Mouse (Mus musculus): ENCODE measurements around the gene Calhm1. TPM values are rescaled to one million over a fixed set of nuclear protein-coding genes. Genes with fewer than 3 reads are reported as not detected.

The Calhm1 gene
- polyA plus RNA-seq, 1 experiment: not detected

GRCm38 (mm10) chr19:47118634-47119033 is 25.4 kb downstream of the Calhm1 start:
- no peak for DNase-seq
- Histone ChIP-seq H3K4me3 (replicated peaks; ENCODE audit: insufficient read depth, low read depth, low read length) (no peak overlapping the region), H3K27ac (ENCODE audit: insufficient read depth, low read length) (no peak overlapping the region), H3K27me3 (ENCODE audit: control insufficient read depth, insufficient read depth, low read length) (no peaks in the 10 kb centered on the region), H3K4me1 (ENCODE audit: control insufficient read depth, insufficient read depth, low read length) (no peaks in the 10 kb centered on the region)
- 91% methylated on average over 2 of the region's 2 CpGs for WGBS
- TF ChIP-seq POLR2A (IDR thresholded peaks at IDR 0.05; ENCODE audit: borderline replicate concordance, insufficient read depth, low read length): no peak
- no peak for TF ChIP-seq CTCF (IDR thresholded peaks at IDR 0.05; ENCODE audit: borderline replicate concordance, insufficient read depth, low read depth, low read length)

GRCm38 (mm10) chr19:47104641-47105271 is 39.3 kb downstream of the Calhm1 start:
- Histone ChIP-seq H3K27ac (ENCODE audit: insufficient read depth, low read length) (no peak overlapping the region), H3K27me3 (ENCODE audit: control insufficient read depth, insufficient read depth, low read length) (no peaks in the 10 kb centered on the region), H3K4me3 (replicated peaks; ENCODE audit: insufficient read depth, low read depth, low read length) (no peak overlapping the region), H3K4me1 (ENCODE audit: control insufficient read depth, insufficient read depth, low read length) (no peaks in the 10 kb centered on the region)
- 96% methylated on average over 9 of the region's 9 CpGs for WGBS
- no peak for DNase-seq
- no peak for TF ChIP-seq CTCF (IDR thresholded peaks at IDR 0.05; ENCODE audit: borderline replicate concordance, insufficient read depth, low read depth, low read length)
- no peak for TF ChIP-seq POLR2A (IDR thresholded peaks at IDR 0.05; ENCODE audit: borderline replicate concordance, insufficient read depth, low read length)

DNA sequence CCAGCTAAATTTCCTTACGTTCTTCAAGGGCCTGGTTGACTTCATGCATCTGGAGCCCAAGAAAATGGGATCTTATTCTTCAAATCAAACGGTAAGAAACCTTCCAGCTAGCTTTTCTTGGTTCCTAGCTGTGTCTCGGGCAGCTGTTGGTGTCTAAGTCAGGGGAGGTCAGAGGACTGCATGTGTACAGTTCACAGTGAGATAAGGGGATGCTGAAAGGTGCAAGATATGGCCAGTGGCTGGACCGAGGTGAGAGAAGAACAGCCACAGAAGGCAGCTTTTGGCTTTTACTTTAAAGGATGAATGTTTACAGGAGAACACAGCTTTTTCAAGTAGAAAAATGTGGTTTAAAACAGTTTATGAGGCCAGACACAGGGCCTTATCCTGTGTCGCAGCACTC is 43.0 kb downstream of the Calhm1 start:
- DNase-seq: no peak
- no peak overlapping the region for H3K4me3 ChIP-seq (replicated peaks; ENCODE audit: insufficient read depth, low read depth, low read length)
- WGBS: 95% methylated on average over 5 of the region's 5 CpGs
- no peaks in the 10 kb centered on the region for H3K27me3 ChIP-seq (ENCODE audit: control insufficient read depth, insufficient read depth, low read length)
- no peaks in the 10 kb centered on the region for H3K4me1 ChIP-seq (ENCODE audit: control insufficient read depth, insufficient read depth, low read length)
- TF ChIP-seq POLR2A (IDR thresholded peaks at IDR 0.05; ENCODE audit: borderline replicate concordance, insufficient read depth, low read length) (no peak), CTCF (IDR thresholded peaks at IDR 0.05; ENCODE audit: borderline replicate concordance, insufficient read depth, low read depth, low read length) (no peak)
- H3K27ac ChIP-seq (ENCODE audit: insufficient read depth, low read length): no peak overlapping the region

Other genes starting within 250 kb of the Calhm1 start
- 214 and 232 TPM in 2 replicates for gene Ina, start 129.6 kb downstream of the Calhm1 start, polyA plus RNA-seq (2012; rRNA removed)
- gene Nt5c2, start 129.1 kb downstream of the Calhm1 start, polyA plus RNA-seq (2012; rRNA removed): 48.9 and 49.3 TPM in 2 replicates
- 40.4 and 40.9 TPM in 2 replicates for gene Pcgf6, start 93.3 kb downstream of the Calhm1 start, polyA plus RNA-seq (2012; rRNA removed)
- 5.1 and 5.2 TPM in 2 replicates for gene Taf5, start 76.5 kb downstream of the Calhm1 start, polyA plus RNA-seq (2012; rRNA removed)
- gene Usmg5, start 53.6 kb downstream of the Calhm1 start, polyA plus RNA-seq (2012; rRNA removed): 977 and 998 TPM in 2 replicates
- 16.2 and 16.6 TPM in 2 replicates for gene Pdcd11, start 53.5 kb downstream of the Calhm1 start, polyA plus RNA-seq (2012; rRNA removed)
- 1.3 and 1.4 TPM in 2 replicates for gene Calhm2, start 6.0 kb downstream of the Calhm1 start, polyA plus RNA-seq (2012; rRNA removed)
- gene Calhm3, start 13.5 kb upstream of the Calhm1 start, polyA plus RNA-seq (2012; rRNA removed): not detected in 2 replicates
- 77.8 and 91.5 TPM in 2 replicates for gene Neurl1a, start 34.6 kb upstream of the Calhm1 start, polyA plus RNA-seq (2012; rRNA removed)

Measured in cerebellum, adult 2 months (tissue).